Mouse (Mus musculus) spleen, adult 2 months (tissue): ENCODE measurements around the gene Ppp1r9b.

Experiments used
- CTCF ChIP-seq: fragments of 200-500 bp; IDR thresholded peaks from 2 replicates; pipeline ENCODE4 v1.5.1; 2011; ENCODE audit warnings: mild to moderate bottlenecking, inconsistent platforms; ENCODE audit not compliant: insufficient read depth, insufficient read length, insufficient replicate concordance; ENCODE audit errors: extremely low read depth
- POLR2A ChIP-seq: fragments of 200-500 bp; IDR thresholded peaks from 2 replicates; pipeline ENCODE4 v1.6.1; 2011; ENCODE audit warnings: low read depth, low read length, inconsistent platforms

- no peak for TF ChIP-seq CTCF
- TF ChIP-seq POLR2A: no peak
Measured at GRCm38 (mm10) chr11:94941776-94942175, 49.1 kb upstream of the Ppp1r9b start.
